Mouse (Mus musculus) ES-Bruce4 (cell line): ENCODE data around the gene Dnajc8.

Experiments
- CTCF ChIP-seq: IDR thresholded peaks from one replicate; pipeline ENCODE4 v1.8.1; 2011; ENCODE audit warnings: low read depth, low read length
- EP300 ChIP-seq: IDR thresholded peaks from 2 replicates; pipeline ENCODE4 v1.6.1; 2011; ENCODE audit warnings: low read depth, low read length; ENCODE audit not compliant: insufficient read depth

GRCm38 (mm10) chr4:132563965-132564364 is 28.6 kb downstream of the Dnajc8 start, which contains the start of gene Ptafr:
- TF ChIP-seq EP300 = no peak
- TF ChIP-seq CTCF = no peak
